Mouse (Mus musculus) 3134 (cell line): ENCODE data around the gene Usf2.
"Not testable (repeated sequence)": the region's sequence is repeated elsewhere in the genome, so short reads cannot be mapped to it uniquely, and the experiment has no call there.

Source experiments
- DNase-seq: peaks from one replicate; pipeline ENCODE4 v3.0.0-alpha.2; 2011; ENCODE audit warnings: low spot score; ENCODE audit not compliant: insufficient read length; ENCODE audit errors: extremely low read depth

The Usf2 gene

DNA sequence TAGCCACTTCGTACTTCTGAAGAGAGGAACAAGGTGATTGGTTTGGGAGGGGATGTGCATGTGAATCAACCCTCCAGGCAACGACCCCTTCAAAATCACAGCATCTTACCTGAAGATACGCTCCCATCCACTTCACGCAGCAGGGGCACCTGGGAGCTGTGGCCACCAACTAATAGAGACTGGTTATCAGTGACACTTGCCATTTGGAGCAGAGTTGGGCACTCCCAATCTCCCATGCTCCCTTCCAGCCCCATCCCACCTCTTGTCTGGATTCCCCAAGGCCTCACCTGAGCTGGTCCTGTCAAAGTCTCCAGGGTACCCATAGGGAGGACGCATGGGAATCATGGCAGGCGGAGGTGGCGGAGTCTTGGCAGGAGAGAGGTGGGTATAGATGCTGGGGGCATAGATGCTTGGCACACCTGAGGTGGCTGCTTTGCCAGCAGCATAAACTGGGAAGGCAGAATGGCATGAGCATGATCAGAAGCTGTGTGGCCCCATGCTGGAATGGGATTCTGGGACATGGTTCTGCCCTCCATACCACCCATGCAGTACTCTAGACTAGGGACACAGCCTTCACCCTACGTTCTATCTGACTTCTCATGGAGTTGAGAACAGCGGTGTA, 2.4 kb upstream of the Usf2 start:
- DNase-seq, result no peak

DNA sequence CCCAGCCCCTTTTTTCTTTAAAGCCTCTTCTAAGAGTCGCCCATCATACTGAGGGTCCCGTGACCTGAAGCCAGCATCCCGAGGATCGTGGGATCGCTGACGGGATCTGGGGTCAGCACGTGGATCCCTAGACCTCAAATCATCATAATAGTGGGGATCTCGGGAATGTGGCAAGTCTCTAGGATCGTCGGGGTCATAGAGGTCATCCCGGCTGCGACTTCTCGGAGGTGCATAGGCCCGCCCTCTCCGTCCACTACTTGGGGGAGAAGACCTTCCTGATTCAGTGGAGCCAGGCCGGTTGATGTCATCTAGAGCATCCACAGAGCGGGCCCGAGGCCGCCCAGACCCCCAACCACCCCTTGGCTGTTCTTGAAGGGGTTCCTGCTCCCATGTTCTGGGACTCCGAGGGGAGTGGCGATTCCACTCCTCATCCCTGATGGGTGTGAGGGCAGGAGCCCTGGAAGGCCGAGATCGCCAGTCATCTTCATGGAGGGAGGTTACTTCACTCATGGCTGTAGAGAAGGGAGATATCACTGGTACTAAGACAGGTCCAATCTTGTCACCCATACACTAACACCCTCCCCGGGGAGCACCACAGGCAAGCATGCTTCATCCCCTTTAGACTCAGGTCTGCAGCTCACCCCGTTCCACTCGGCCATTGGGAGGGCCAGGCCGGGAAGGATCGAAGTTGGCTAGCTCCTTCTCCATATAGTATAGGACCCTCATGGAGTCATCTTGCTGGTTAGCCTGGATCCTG, 1.7 kb upstream of the Usf2 start:
- no peak for DNase-seq

- peak; percentile 90 for DNase-seq
Observed at GRCm38 (mm10) chr7:30957367-30957783, 772 bp upstream of the Usf2 start.

GRCm38 (mm10) chr7:30956357-30956751, 249 bp downstream of the Usf2 start:
- no peak for DNase-seq

DNA sequence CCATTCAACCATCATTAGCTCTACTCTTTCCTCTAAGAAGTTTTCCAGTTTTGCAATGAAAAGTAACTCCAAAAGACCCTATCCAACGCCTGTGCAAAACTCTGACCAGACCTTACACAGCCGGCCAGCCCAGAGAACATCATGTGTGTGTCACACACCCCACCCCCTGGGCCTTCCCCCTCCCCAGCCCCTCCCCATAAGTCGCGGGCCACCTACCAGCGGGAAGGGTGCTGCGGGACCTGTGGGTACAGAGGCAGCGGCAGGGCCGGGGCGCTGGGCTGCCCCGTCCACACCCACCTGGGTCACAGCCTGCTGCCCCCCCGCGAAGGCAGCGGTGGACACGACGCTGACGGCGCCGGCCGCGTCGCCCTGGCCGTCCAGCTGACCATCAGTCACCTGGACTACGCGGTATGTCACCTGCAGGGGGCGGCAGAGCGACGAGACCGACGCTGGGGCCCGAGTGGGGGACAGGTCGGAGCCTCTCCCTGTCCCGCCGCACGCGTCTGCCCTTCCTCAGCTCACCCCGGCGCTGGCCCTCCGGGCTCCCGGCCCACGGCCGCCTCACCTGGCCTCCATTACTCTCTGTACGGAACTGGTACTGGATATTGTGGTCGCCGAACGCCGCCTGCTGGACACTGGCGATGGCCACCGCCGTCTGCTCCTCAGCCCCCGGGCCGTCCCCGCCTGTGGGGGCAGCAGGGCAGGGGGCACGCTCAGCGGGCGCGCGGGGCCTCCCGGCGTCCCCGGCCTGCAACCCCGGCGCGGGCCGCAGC, 833 bp downstream of the Usf2 start:
- peak; percentile 86 for DNase-seq

DNA sequence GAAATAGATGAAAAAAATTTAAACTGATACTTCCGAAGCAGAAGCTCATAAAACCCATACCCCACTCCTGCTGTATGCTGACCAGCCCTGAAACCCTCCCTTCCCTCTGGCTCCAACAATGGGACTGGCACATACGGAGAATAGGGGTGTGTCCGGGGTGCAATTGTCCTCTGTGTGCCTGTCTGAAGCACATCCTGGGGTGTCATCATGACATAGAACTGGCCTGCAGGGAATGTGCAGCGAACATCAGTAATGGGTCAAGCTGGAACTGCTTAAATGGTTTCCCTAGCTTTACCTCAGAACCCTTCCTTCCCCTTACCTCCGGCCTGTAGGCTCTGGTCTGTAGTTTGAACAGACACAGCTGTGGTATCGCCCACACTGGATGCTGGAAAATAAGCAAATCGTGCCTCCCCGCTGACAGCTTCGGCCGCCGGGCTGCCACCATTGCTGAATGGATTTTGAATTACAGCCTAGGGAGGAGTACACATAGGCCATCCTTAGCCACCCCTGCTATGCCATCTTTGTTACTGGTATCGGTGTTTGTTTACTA, 1.6 kb downstream of the Usf2 start:
- no peak for DNase-seq

DNA sequence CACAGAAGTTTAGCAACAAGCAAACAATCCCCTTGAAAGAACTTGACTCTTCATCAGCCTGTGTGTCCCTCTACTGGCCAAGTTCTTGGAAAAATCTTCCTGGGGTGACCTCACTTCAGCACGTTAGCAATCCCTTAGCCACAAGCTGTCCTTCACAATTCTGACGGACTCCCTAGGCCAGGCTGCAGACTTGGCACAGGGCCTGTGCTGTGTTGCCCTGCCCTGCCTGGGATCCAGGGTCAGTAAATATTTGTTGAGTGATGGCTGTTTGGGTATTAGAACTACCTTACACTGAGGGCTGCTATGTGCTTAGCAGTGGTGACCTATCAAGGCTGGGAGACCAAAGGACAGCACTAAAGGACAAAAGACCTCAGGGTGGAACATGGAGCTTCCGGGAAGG, 2.6 kb downstream of the Usf2 start:
- no peak for DNase-seq

DNA sequence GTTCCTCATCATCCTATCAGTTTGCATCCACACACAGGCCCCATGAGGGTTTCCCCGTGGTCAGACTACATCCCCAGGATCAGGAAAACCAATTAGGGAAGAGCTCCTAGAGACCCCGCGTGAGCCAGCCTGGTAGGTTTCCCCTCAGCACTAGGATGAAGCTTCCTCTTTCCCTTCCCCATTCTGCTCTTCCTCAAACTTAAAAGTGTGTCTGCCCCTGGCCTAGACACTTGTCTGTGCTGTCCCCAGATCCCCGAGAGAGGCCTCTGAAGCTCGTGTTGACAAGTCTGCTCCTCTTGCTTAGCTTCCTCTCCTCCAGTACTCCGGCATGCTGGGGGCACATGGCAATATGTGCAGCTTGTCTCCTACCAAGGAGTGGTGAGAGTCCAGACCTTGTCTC, 3.1 kb downstream of the Usf2 start:
- DNase-seq, result no peak

DNA sequence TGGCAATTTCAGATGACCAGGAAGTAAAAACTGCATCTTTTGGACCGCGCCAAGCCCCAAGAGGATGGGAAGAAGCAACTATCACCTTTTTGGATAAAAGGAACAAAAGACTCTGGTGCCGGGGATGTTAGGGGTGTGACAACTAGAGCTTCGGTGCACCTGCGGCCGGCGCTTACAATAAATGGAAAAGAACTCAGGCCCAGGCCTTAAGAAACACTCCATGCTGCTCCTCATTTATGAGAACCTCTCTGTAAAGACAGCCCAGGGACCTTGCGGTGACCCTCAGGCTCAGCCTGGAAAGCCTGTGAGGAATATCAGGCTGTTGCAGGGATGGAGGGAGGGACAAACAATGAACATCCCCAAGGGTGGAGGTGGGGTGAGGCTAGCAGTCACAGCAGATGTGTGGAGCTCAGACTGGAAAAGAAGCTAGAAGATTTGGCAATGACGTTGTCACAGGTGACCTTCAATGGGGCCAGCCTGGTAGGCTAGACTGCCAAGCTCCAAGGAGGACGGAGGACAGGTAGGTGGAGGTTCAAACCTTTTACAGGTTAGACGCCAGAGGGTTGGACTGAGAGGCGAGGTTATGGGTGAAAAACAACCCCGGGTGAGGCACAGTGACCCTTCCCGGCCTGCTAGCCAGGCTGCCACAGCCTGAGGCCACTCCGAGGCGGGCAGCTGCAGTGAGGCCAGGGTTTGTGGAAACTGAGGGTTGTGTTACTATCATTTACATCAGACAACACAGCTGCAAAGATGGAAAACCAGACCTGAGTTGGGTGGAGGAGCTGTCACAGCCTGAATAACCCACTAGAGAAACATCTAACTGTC, 4.0 kb downstream of the Usf2 start:
- no peak for DNase-seq

- DNase-seq, result not testable (repeated sequence)
Observed at GRCm38 (mm10) chr7:30949902-30950301, 6.7 kb downstream of the Usf2 start.

DNA sequence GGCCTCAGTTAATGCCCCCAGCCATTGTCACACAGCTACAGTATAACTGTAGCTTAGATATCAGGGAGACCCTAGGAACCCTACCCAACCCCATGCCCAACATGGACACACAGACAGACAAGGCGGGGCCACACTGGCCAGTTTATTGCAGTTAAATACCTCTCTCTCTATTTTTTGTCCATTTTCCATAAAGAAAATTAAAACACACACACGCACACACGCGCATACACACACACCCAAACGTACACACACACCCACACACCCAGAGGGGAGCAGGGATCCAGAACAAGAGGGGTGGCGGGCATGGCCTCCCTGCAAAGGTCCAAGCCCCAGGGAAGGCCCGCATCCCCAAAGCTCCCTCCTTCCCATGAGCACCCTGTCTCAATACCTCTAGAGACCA, 10.7 kb downstream of the Usf2 start:
- DNase-seq, result no peak

DNA sequence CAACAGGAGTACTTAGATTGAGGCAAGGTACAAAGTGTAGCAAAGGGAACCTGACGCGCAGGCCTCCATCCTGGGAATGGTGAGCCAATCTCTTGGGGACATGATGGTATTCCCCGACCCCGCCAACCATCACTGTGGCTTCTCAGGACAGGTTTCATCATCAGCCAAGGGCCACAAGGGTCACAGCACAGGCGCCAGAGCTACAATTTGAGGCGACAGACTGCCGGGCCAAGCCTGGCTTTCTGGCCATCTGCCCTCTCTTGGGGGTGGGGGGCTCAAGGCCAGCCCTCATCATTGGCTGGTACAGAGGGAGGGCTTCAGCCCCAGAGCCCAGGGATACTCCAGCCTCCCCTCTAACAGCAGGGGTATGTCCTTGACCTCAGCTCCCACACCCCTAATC, 11.1 kb downstream of the Usf2 start:
- DNase-seq, result not testable (repeated sequence)

DNA sequence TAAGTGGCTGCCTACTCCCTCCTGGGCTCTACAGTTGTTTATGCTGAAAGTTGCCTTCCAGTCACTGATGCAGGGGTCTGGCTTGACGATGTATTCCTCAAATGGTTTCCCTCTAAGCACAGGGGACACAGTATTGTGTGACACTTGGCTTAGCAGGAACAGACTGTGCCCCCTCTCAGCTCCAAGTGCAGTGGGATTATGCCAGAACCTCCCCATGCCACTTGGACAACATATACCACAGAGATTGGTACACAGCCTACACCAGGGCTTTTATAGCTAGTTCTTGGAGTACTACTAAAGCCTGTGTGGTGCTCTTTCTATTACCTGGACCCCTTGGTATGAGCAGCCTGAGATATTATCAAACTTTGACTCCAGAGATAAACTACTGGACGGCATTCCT, 11.9 kb downstream of the Usf2 start:
- not testable (repeated sequence) for DNase-seq

GRCm38 (mm10) chr7:30943909-30944635, 12.5 kb downstream of the Usf2 start, which contains the start of gene Hamp:
TSS of gene Hamp (minus strand) at chr7:30944032.
- DNase-seq, result no peak

DNA sequence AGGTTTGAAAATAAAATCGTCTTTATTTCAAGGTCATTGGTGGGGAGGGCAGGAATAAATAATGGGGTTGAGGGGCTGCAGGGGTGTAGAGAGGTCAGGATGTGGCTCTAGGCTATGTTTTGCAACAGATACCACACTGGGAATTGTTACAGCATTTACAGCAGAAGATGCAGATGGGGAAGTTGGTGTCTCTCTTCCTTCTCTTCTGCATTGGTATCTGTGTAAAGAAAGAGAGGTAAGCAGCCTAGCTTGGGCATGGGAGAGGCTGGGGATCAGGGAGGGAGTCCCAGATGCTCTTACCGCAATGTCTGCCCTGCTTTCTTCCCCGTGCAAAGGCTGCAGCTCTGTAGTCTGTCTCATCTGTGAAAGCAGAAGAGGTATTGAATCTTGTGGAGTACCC, 14.2 kb downstream of the Usf2 start:
- DNase-seq, result not testable (repeated sequence)

- DNase-seq, result not testable (repeated sequence)
Observed at GRCm38 (mm10) chr7:30940070-30940469, 16.5 kb downstream of the Usf2 start.

DNA sequence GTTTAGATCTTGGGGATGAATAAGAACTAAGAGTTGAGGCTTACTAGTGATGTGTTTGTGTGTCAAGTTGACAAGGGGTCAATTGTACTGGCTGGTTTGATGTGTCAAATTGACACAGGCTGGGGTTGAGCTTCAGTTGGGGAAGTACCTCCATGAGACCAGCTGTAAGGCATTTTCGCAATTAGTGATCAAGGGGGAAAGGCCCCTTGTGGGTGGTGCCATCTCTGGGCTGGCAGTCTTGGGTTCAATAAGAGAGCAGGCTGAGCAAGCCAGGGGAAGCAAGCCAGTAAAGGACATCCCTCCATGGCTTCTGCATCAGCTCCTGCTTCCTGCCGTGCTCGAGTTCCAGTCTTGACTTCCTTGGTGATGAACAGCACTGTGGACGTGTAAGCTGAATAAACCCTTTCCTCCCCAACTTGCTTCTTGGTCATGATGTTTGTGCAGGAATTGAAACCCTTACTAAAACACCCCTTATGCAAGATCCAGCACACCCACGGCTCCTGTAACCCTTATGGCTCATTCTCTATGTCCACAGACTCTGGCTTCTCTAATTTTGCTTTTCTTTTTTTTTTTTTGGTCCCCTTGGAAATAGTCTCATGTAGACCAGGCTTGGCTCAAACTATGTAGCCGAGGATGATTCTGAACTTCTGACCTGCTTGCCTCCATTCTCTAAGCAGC, 21.0 kb downstream of the Usf2 start:
- not testable (repeated sequence) for DNase-seq

DNA sequence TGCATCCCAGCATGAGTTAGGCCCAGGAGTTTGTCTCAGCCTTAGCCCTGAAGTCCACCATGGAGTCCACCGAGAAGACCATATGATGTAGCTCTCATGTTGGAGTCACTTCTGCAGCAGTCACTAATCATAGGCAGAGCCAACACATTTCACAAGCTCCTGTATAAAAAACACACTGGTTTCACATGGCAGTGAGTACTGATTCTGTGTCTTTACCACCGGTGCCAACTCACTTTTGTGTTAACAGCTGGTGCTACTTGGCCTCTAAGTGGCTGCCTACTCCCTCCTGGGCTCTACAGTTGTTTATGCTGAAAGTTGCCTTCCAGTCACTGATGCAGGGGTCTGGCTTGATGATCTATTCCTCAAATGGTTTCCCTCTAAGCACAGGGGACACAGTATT, 32.0 kb downstream of the Usf2 start, which contains the start of gene Hamp2:
Gene Hamp2 (minus strand): TSS at position 101 of the 400 bp plus-strand sequence.
- DNase-seq, result not testable (repeated sequence)

GRCm38 (mm10) chr7:30924071-30924470, 32.5 kb downstream of the Usf2 start:
- DNase-seq, result no peak
